In genomic region chr14:116543746-116544145, GRCm38 (mm10) we compare ENCODE assay signal across 28 mouse cellular contexts.
"Had no signal": no experiment of that assay in that cellular context is flagged by ENCODE, and none has a peak within 500 bp of the region (broad histone marks: within the 10 kb centered on the region; RNA-seq: fewer than 3 reads in every experiment).

No protein-coding gene starts in this region.

- H3K4me2 ChIP-seq: heart, embryonic 12.5 days; hindbrain, embryonic 12.5 days; hindbrain, embryonic 14.5 days; intestine, embryonic 15.5 days; limb, embryonic 12.5 days; liver, embryonic 11.5 days; liver, embryonic 13.5 days; liver, embryonic 15.5 days had no signal

- H3K9me3 ChIP-seq: heart, embryonic 10.5 days; heart, embryonic 12.5 days; hindbrain, embryonic 10.5 days; hindbrain, embryonic 12.5 days; intestine, embryonic 15.5 days; limb, embryonic 10.5 days; limb, embryonic 12.5 days; liver, embryonic 13.5 days; liver, embryonic 15.5 days had no signal

- H3K9ac ChIP-seq: heart, embryonic 12.5 days; hindbrain, embryonic 12.5 days; hindbrain, embryonic 14.5 days; intestine, embryonic 15.5 days; limb, embryonic 12.5 days; liver, embryonic 13.5 days; liver, embryonic 15.5 days had no signal

- DNase-seq: gastrocnemius, adult 2 months; gastrocnemius, postnatal 10 days; gastrocnemius, postnatal 25 days; heart, adult 18-20 months; heart, postnatal 10 days; heart, postnatal 4 days; kidney, adult 18-20 months; kidney, adult 8-10 months; kidney, postnatal 10 days; kidney, postnatal 25 days; kidney, postnatal 4 days; liver; liver, embryonic 13.5 days had no signal

- H3K27me3 ChIP-seq: heart, embryonic 12.5 days; hindbrain, embryonic 12.5 days; intestine, embryonic 15.5 days; limb, embryonic 12.5 days; liver, embryonic 13.5 days; liver, embryonic 15.5 days had no signal

- H3K36me3 ChIP-seq: heart, embryonic 10.5 days; heart, embryonic 12.5 days; hindbrain, embryonic 10.5 days; hindbrain, embryonic 12.5 days; intestine, embryonic 15.5 days; limb, embryonic 10.5 days; limb, embryonic 12.5 days; liver, embryonic 13.5 days; liver, embryonic 15.5 days had no signal

- H3K4me3 ChIP-seq: gastrocnemius, adult 2 months; heart, embryonic 10.5 days; heart, embryonic 12.5 days; hindbrain, embryonic 10.5 days; hindbrain, embryonic 12.5 days; intestine, embryonic 15.5 days; layer of hippocampus, adult 2 months; left cerebral cortex, adult 2 months; limb, embryonic 10.5 days; limb, embryonic 12.5 days; liver, embryonic 13.5 days; liver, embryonic 15.5 days had no signal

- H3K4me1 ChIP-seq: heart, embryonic 10.5 days; heart, embryonic 12.5 days; hindbrain, embryonic 10.5 days; hindbrain, embryonic 12.5 days; intestine, embryonic 15.5 days; limb, embryonic 10.5 days; limb, embryonic 12.5 days; liver, embryonic 13.5 days; liver, embryonic 15.5 days had no signal

- H3K27ac ChIP-seq: gastrocnemius, adult 2 months; heart, embryonic 10.5 days; hindbrain, embryonic 10.5 days; hindbrain, embryonic 12.5 days; hindbrain, embryonic 14.5 days; intestine, embryonic 15.5 days; layer of hippocampus, adult 2 months; left cerebral cortex, adult 2 months; limb, embryonic 10.5 days; limb, embryonic 12.5 days; liver, embryonic 13.5 days; liver, embryonic 15.5 days had no signal

- ATAC-seq: hindbrain, embryonic 16.5 days; inflammation-experienced regulatory T-cells, adult 6 months; intestine, embryonic 15.5 days; intestine, postnatal 0 days had no signal
